Comparison of ENCODE assay signal across 10 mouse cellular contexts in the genomic region with DNA sequence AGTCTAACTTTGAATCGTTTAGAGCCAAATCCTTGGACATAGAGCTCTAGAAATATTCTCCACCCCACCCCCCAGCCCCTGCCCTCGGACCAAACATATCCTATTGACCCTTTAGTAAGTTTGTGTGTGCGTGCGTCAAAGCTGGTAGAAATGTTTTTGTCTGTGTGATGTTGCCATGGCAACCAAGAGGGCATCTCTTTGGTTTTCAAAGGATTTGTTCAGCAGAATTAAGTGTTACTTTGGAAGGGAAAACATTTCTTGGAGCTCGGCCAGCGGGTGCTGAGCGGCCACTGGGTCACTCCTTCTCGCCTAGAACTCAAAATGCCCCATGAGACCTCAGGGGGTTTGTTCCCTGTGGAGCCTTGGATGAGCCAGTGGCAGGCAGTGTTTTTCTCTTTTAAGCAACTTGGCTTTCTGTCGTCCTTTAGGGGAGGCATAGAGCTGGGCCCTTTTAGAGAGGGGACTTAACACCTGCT.
A peak's percentile ranks its signal among the peaks of the same experiment; 100 is the strongest.
DNase-seq lines count a peak whose midpoint lies in the region; ATAC-seq and TF ChIP-seq lines count a peak whose summit lies in the region.
"Had no signal": no experiment of that assay in that cellular context is flagged by ENCODE, and none has a peak within 500 bp of the region (broad histone marks: within the 10 kb centered on the region; RNA-seq: fewer than 3 reads in every experiment).

No protein-coding gene starts in this region.

- no peaks in the 10 kb centered on the region for H3K27me3 ChIP-seq in midbrain, embryonic 16.5 days (ENCODE audit: control insufficient read depth, insufficient read depth, low read depth, low read length)
- no peaks in the 10 kb centered on the region for H3K27me3 ChIP-seq in heart, adult 2 months (ENCODE audit: control insufficient read depth, insufficient read depth, low read length)
- H3K27me3 ChIP-seq: Patski had no signal

- no peak for TF ChIP-seq CTCF in heart, adult 2 months (IDR thresholded peaks at IDR 0.05)

- peaks cover 11% of the 10 kb centered on the region for H3K4me1 ChIP-seq in midbrain, embryonic 16.5 days (ENCODE audit: control insufficient read depth, insufficient read depth, low read length)
- H3K4me1 ChIP-seq in heart, adult 2 months (ENCODE audit: control insufficient read depth, insufficient read depth, low read length): peaks cover 2% of the 10 kb centered on the region; the same call in 1 of the 2 replicates

- no peak overlapping the region for H3K9ac ChIP-seq in midbrain, embryonic 16.5 days (ENCODE audit: low read depth, low read length)
- no peak overlapping the region for H3K9ac ChIP-seq in heart, adult 2 months (ENCODE audit: low read depth, low read length)

- H3K4me3 ChIP-seq in midbrain, embryonic 16.5 days (ENCODE audit: low read depth, low read length): no peak overlapping the region
- no peak overlapping the region for H3K4me3 ChIP-seq in heart, adult 2 months
- H3K4me3 ChIP-seq: erythroblast, embryonic 14.5 days had no signal

- H3K36me3 ChIP-seq in midbrain, embryonic 16.5 days (ENCODE audit: control insufficient read depth, insufficient read depth, low read length): no peaks in the 10 kb centered on the region
- H3K36me3 ChIP-seq in heart, adult 2 months (ENCODE audit: control insufficient read depth, insufficient read depth, low read length): no peaks in the 10 kb centered on the region

- WGBS in midbrain, embryonic 16.5 days: 2% methylated on average over 9 of the region's 9 CpGs
- WGBS in heart, adult 2 months: 42% methylated on average over 9 of the region's 9 CpGs

- no peaks in the 10 kb centered on the region for H3K9me3 ChIP-seq in midbrain, embryonic 16.5 days (replicated peaks; ENCODE audit: control insufficient read depth, low read length, poor library complexity, severe bottlenecking)

- no peaks in the 10 kb centered on the region for H3K79me2 ChIP-seq in heart, adult 2 months (replicated peaks; ENCODE audit: control insufficient read depth, insufficient read depth, low read length)

- intact Hi-C loops in left cerebral cortex, postnatal 4 days (cut with DNase I): no loop called here
- intact Hi-C loops in heart, adult 2 months (cut with DNase I): no loop called here
- intact Hi-C loops in heart, postnatal 25 days (cut with DNase I): no loop called here

- no peak for TF ChIP-seq POLR2A in heart, adult 2 months (IDR thresholded peaks at IDR 0.05; ENCODE audit: insufficient read depth, low read depth, low read length)

- no peak for TF ChIP-seq EP300 in heart, adult 2 months (IDR thresholded peaks at IDR 0.05; ENCODE audit: insufficient read depth, low read depth, low read length)

- DNase-seq in left cerebral cortex, postnatal 4 days: peak; percentile 76
- DNase-seq in left cerebral cortex, adult 8-10 months (ENCODE audit: low spot score in 2 of 2): no peak
- DNase-seq in embryo, embryonic 11.5 days (ENCODE audit: low read depth, low spot score): peak; percentile 41
- DNase-seq in kidney, postnatal 14 days: peak; percentile 45
- no peak for DNase-seq in heart, adult 2 months
- no peak for DNase-seq in heart, postnatal 25 days (ENCODE audit: low spot score)
- no peak for DNase-seq in spleen, adult 12 weeks (ENCODE audit: low spot score)

- H3K4me2 ChIP-seq in midbrain, embryonic 16.5 days (ENCODE audit: low read length): no peak overlapping the region

- H3K27ac ChIP-seq in midbrain, embryonic 16.5 days (ENCODE audit: low read length): peak overlapping the region; percentile 45; the same call in 1 of the 2 replicates
- H3K27ac ChIP-seq in heart, adult 2 months: no peak overlapping the region

- ATAC-seq in midbrain, embryonic 16.5 days: peak; percentile 37; the same call in 1 of the 2 replicates
- ATAC-seq: Patski had no signal

Comparison
In these comparisons a context has a peak if more than half of its experiments do, and no peak if none do; other contexts are left out.
1. DNase-seq: peak in left cerebral cortex, postnatal 4 days (single experiment), embryo, embryonic 11.5 days (single experiment) and kidney, postnatal 14 days (single experiment); none in left cerebral cortex, adult 8-10 months (0 of 2), heart, adult 2 months (0 of 2), heart, postnatal 25 days (single experiment) and spleen, adult 12 weeks (single experiment).